Mouse (Mus musculus) frontal cortex, adult 2 months (tissue): Measurements from ENCODE around the gene Ccdc12. TPM values are rescaled to one million over a fixed set of nuclear protein-coding genes. Genes with fewer than 3 reads are reported as not detected.

Experiments
- DNase-seq, 2 experiments: peaks; one replicate each; pipeline ENCODE4 v3.0.0; 2022; ENCODE audit warnings: low spot score in 1 of 2; ENCODE audit errors: extremely low spot score in 1 of 2
- polyA plus RNA-seq: library from polyadenylated mRNA; depleted of rRNA; stranded (reverse); fragments of >200 nt; gene quantifications from 2 replicates; pipeline ENCODE4 v1.2.3, GENCODE M21; 2012

The Ccdc12 gene
- polyA plus RNA-seq, 1 experiment: 106 TPM

DNA sequence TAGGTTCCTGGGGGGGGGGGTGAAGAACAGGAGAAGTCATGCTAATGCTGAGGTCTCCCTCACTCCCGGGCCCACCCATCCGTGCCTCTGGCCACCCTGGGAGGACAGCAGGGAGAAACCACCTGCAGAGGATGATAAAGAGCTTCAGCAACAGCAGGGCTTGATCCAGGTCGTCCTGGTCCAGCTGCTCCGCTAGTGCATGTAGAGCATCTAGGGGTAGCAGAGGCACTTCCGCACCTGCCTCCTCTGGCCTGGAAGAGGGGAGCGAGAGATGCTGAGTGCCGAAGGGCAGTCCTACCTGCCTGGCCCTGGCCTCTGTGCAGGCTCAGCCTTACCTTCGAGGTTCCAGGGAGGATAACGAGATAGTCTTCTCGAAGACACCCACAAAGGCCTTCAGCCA, 12.0 kb upstream of the Ccdc12 start:
- DNase-seq: no peak

DNA sequence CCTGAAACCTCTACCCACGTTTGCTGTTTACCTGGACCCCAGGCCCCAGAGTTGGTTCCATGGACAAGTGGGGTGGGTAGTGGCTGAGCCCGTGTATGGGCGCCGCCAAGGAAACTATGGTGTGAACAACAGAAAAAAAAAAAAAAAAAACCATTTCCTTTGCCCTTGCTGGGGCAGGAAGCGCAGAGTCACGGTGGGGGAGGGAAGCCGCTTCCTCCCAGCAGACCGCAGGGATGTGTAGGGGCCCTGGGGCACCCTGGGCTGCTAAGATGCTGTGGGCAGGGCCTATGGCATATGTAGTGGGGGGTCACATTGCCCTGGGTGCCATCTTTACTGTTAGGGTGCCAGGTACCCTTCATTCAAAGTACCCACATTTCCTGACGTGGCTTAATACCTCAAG, 11.1 kb upstream of the Ccdc12 start:
- DNase-seq: no peak

DNA sequence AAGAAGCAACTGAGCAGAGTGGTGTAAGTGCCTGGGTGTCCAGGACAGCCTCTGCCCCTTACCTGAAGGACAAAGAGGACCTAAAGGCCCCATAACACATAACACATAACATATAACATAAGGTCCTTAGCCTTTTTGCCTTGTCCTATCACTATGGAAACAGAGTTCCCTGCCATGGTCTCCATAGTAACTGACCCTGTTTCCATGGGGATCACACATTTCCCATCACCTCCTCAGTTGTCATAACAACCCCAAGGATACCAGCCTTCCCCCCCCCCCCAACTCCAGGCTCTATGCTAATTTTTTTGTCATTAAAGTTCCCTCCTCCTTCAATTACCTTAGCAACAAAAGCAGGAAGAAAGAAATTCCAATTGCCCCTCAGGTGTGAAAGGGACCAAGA, 6.5 kb upstream of the Ccdc12 start:
- peak in 1 of 2 experiments; percentile 47 for DNase-seq

DNA sequence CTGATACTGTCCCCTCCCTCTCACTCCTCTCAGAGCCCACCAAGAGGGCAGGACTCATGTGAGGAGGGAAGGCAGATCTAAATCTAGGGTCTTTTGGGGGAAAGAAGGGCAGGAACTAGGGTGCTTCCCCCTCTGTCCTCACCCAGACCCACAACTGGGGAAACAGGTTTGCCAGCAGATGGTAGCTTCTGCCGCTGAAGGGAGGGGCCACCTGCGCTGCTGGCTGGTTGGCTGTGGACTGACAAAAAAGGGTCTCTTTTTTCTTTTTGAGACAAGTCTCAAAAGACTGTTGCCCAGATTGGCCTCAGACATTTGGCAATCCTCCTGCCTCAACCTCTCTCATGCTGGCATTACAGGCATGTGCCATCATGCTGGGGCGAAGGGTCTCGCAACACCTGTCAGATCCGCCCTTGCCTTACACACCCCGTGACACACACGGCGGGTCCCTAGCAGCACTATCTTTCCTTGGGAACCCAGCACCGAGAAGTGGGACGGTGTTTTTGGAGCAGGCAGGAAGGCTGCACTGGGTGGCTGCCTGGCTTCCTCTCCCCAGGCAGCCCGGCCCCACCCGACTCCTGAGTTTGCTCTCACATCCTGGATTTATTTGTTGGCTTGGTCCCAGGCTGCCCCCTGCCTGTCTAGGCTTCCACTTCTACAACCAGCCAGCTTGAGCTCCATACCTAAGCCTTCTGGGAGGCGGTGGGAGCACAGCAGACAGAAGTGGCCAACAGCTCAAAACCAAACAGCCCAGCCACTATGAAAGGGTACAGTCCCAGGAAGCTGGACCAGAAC, 4.2 kb upstream of the Ccdc12 start:
- peak in 1 of 2 experiments; percentile 23 for DNase-seq

DNA sequence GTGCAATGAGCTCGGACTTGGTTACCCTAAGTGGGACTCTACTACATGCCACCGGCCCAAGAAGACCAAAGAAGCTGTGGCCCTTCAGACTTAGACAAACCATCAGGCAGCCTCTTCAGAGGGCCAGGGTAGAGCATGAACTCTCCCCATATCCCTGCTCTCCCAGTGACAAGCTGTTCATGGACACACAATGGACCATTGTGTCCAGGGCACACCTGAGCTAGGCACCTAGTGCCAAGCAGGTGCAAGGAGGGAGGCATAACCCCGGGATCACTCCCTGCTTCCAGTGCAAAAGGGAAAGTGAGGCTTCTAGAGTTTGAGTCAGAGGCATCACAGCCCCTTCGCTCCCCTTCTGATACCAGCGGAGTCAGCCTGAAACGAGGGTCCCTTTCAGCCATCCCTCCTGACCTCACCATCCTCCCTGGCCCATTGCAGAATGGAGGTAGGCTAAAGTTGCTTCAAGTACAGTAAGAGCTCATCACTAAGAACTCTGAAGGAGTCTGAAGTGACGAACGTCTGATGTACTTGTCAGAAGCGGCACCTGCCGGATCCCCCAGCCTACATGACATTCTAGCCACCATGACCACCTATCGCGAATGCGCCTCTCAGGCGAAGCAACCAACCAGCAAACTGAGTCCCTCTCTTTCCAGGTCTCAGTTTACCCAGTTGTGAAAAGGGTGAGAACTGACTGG, 3.2 kb upstream of the Ccdc12 start:
- no peak for DNase-seq

DNA sequence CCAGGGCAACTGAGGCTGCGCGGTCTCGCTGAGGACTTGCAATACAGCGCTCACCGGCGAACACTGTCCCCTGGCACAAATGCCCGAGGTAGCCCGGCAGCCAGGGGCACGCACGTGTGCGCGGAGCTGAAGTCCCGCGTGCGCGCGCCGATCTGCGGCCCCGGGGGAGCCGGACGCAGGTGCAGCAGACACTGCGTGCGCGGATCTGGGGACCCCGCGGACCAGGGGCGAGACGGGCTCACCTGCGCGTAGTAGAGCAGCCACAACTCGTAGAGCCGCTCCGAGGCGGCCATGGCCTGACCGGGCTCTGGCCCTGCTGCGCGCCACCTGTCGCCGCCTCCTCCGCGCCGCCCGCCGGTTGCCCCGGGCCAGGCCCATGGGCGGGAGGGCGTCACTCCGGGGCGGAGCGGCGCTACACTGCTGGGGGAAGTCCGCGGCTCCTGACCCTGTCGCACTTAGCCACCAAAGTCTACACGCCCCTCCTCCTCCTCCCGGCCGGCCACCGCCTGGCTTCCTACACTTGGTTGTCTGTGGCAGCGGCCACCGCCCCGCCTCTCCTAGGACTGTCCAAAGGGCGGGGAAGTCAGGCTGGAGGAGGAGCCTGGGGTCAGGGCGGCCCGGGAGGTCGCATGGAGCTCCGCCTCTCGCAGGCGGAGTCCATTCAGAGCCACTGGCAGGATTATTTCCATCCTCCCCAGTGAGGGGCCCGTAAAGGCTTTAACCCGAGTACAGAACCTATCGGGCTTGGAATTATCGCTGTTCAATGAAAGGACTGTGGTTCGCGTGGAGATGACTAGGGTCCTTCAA, 2.4 kb upstream of the Ccdc12 start, which contains the start of gene Nbeal2:
Nbeal2 (minus strand) TSS at position 507 of the 807 bp plus-strand sequence.
- DNase-seq: peak; percentile 72 to 79

DNA sequence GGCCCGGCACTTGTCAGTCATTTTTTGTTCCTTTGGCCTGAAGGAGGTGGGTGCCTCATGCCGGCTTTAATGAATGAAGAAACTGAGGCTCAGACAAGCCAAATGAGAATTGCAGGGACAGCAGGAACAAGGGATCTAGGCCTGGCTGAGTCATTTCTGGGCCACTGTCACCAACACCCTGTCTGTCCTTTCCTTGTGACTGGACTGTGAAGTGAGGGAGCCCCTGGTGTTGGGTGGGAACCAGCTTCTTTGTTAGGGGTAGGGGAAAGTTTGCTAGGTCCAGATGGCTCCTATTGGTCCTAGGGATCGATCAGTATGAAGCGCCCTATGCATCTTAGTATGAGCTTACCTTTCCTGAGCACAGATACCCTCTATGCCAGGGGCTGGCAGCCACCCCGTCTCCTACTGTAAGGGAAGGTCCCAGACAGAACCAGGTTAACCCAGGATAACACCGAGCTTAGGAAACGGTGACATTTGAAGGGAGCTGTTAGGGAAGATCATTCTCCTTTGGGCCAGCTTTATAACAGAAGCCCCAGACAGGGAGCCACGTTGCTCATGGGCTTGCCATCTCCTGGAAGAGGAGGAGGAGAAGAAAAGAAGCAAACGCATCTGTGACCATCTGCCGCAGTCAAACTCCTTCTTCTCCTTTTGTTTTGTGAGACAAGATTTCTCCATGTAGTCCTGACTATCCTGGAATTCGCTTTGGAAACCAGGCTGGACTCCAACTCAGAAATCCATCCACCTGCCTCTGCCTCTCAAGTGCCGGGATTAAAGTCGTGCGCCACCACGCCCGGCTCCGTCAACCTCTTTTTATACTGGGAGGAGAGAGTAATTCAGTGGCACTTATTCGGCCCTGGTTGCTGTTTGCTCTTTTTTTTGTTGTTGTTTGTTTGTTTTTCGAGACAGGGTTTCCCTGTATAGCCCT, 1.3 kb upstream of the Ccdc12 start:
- no peak for DNase-seq

DNA sequence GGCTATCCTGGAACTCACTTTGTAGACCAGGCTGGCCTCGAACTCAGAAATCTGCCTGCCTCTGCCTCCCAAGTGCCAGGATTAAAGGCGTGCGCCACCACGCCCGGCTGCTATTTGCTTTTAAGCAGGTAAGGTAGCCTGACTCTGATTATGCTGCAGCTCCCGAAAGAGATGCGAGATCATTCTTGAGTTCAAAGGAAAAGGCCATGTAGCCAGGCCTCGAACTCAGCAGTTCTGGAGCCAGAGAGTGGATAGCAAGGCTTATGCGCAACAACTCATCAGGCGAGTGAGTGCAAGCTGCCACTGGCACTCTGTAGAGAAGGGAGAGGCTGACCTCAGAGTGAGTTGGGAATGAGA, 674 bp upstream of the Ccdc12 start:
- DNase-seq: no peak

DNA sequence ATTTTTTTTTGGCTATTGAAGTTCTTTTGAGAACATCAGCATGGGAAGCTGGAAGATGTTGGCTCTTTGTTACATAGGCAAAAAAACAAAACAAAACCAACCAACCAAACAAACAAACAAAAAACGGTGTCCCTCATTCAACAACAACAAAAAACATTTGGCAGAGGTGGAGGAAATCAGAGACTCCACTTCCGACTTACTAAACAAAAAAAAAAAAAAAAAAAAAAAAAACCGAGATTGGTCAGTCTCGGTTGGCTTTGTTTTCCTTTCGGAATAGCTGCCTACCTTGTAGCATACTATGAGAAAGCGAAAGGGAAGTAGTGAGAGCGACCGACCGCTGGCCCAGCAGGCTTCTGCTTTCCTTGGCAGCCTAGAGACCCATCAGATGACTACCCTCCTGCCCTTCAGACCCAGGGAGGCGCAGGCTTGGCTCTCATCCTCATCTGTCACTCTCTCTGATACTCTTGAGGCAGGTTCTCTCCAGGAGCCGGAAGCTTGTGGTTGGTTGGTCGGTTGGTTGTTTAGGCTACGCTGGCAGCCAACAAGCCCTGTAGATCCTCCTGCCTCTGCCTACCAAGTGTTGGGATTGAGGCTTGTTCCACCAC, 1.3 kb downstream of the Ccdc12 start:
- DNase-seq: no peak

DNA sequence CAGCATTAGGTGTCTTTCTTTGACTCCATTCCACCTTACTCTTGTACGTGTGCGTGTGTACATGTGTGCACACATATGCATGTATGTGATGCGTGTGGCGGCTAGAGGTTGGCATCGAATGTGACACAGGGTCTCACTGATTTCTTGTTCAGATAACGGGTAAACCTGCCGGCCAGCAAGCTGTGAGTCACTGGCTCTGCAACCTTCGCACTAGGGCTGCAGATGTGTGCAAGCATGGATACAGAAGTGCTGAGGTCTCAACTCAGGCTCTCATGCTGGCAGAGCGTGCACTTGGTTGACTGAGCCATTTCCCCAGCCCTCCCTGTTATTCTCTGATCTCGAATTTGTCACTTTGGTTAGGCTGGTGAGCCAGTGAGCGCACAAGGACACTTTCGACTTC, 3.2 kb downstream of the Ccdc12 start:
- DNase-seq: no peak

DNA sequence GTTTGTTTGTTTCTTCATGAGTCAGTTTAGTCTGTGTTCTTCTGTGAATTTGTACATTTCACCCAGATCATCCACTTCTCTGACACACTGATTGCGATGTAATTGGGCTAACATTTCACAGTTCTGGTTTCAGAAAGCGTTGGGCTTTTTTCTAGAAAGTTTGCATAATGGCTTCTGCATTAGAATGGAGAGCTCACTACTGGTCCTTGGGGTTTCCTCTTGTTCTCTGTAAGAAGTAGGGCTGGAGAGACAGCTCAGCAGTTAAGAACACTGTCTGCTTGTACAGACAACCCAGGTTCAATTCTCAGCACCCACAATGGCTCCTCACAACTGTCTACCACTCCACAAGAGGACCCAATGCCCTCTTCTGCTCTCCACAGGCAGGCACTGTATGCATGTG, 3.9 kb downstream of the Ccdc12 start:
- DNase-seq: no peak

DNA sequence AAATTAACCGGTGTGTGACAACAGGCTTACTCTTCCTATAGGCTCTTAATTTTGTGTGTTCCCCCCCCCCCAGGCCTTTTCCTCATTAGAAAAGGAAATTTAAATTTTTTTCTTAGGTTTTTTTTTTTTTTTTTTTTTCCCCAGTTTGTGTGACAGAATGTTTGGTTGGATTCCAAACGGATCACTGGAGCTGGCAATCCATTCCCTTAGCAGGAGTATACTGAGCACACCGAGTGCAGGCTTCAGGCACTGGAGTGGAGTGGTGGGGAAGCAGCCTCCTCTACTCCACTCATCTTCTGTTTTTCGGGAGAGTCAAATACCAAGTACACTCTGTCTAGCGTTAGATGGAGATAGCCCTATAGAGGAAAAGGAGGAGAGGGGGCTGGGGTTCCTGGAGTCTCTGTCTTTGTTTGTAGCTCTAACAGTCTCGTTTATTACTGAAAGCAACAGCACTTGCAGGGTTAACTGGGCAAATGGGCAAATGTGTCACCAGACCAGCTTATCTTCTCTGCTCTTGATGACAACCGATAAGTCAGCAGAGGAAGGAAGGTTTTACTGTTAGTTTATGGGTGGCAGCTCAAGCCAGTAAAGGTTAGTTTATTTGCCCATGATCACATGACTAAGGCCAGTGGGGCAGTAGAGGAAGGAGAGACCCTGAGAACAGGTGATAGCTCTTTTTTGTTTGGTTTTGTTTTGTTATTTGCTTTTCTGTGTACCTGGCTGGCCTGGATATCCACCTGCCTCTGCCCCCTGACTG, 4.7 kb downstream of the Ccdc12 start:
- DNase-seq: no peak

DNA sequence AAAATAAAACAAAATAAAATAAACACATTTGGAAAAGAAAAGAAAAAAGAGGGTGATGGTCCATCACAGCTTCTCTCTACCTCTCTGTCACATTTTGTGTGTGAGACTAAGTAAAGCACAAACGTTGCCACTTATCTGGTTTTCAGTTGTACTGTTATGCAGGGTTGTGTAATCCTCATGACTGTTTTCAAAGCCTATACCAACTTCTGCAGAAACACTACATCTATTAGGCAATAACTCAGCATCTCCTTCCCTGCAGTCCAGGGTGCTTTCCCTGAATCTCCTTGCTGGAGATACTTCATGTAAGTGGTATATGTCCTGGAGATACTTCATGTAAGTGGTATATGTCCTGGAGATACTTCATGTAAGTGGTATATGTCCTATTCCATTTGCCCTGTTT, 6.5 kb downstream of the Ccdc12 start:
- no peak for DNase-seq

DNA sequence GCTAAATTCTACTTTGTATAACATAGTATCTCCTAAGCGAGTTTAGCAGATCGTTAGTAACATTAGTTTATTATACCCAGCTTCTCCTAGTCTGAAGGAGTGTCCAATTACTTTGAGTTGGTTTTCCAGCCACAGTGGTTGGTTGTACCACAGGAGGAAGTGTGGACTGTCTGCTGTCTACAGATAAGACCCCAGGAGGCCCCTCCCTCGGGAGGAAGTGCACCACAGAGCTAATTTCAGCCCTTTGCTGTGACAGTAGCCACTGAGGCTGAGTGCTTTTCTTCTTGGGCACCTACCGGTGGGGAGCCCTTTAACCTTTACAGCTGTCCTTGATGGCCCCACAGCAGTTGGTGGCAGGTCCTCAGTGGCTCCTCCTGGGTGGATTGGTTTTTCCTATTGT, 9.6 kb downstream of the Ccdc12 start:
- DNase-seq: no peak

DNA sequence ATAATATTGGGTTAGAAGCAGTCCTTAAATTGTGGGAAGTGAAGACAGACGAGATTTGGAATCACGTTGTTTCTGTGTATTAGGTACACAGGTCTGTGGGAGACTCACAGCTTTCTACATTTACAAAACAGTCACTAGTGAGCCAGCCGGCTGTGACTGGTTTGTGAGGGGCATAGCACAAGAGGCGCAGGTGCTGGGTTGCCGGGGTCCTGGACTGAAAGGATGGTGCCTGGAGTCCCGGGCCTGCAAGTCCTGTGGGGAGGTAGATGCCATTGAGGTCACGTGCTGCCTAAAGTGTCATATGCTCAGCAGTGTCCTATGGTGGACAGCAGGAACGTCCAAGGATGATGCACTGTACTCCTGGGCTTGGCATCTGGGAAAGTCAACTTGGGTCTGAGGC, 10.1 kb downstream of the Ccdc12 start:
- no peak for DNase-seq

DNA sequence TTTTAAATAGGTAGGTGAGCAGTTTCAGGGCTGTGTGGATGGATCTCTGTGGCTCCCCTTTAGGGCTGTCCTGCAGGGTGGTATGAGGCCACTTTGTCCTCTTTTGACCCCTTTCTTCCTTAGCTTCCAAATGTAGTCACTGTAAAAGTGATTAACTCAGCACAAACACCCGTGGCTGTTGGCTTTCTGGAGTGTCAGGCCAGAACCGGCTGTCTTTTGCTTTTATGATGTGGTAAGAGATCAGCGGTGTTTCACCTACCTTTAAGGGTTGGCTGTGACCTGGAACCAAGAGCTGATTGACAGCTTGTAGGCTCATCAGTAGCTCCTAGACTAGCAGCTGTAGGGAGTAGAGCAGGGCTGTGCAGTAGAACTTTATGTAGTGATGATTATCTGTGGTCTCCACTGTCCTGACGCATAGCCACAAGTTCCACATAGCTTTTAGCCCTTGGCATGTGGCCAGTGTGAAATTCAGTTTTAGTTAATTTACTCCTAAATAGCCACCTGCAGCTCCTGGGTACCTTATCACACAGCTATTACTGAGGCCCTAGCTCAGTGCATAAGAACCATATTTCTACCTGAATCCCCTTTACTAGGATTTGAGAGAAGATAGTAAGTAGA, 11.0 kb downstream of the Ccdc12 start:
- DNase-seq: no peak

DNA sequence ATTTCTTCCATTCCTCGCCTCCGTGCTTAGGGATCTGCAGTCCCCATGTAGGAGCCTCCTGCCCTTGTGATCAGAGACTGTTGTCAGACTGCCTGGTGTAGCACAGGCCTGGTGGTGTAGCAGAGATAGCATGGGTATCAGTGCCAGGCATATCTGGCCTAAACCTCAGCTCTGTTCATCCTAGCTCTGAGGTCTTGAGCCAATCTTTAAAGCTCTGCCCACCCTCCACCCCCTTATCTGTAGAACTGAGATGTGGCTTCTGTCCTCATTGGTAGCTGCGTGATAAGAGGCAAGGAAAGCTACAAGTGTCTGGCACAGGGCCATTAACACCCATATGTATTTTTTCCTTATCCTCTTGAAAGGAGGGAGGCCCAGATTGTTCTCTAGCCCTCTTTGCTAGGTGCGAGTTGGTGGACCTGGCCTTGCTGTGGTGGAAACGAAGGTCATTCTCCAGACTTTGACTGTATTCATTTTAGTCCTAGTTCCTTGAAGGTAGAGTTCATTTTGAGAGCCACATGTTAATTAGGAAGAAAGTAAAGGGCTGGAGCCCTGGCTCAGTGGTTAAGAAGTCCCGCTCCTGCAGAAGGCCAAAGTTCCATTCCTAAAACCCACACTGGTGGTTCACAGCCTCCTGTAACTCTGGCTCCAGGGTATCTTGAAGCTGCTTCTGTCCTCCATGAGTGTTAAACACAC, 12.4 kb downstream of the Ccdc12 start:
- no peak for DNase-seq

DNA sequence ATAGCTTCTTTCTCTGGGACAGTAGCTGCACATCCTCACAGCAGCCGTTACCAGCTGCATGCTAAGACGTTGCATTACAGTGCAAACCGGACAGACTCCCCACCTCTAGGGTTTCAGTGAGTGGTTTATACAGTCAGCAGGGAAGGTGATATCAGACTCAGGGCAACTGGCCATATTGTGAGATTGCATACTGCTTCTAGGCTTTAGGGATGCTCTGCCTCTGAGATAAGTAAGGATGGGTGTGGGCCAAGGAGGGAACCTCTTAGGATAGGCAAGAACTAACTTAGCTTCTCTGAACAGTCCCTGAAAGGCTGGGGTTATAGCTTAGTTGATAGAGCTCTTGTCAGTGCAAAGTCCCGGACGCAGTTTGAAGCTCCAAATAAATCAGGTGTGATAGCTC, 13.5 kb downstream of the Ccdc12 start:
- no peak for DNase-seq
